Mouse (Mus musculus): Measurements from ENCODE around the gene Mpp1. TPM values are rescaled to one million over a fixed set of nuclear protein-coding genes. Genes with fewer than 3 reads are reported as not detected.
"Not testable (repeated sequence)": the region's sequence is repeated elsewhere in the genome, so short reads cannot be mapped to it uniquely, and the experiment has no call there.

The Mpp1 gene
- total RNA-seq (2021), result 10 to 100 TPM; 20.6 to 21.7 TPM
- long read RNA-seq, experiment 1, transcript Mpp1-201 (12 exons, 2,525 nt), result major isoform, 13 of 18 reads
- long read RNA-seq, experiment 1, partial matches to known transcripts, result 3 of 18 reads
- long read RNA-seq, experiment 1, other reads (novel, unspliced or antisense), result 2 of 18 reads
- long read RNA-seq, experiment 2, transcript Mpp1-201 (12 exons, 2,525 nt), result major isoform, 22 of 25 reads
- long read RNA-seq, experiment 2, partial matches to known transcripts, result 1 of 25 reads
- long read RNA-seq, experiment 2, other reads (novel, unspliced or antisense), result 2 of 25 reads

DNA sequence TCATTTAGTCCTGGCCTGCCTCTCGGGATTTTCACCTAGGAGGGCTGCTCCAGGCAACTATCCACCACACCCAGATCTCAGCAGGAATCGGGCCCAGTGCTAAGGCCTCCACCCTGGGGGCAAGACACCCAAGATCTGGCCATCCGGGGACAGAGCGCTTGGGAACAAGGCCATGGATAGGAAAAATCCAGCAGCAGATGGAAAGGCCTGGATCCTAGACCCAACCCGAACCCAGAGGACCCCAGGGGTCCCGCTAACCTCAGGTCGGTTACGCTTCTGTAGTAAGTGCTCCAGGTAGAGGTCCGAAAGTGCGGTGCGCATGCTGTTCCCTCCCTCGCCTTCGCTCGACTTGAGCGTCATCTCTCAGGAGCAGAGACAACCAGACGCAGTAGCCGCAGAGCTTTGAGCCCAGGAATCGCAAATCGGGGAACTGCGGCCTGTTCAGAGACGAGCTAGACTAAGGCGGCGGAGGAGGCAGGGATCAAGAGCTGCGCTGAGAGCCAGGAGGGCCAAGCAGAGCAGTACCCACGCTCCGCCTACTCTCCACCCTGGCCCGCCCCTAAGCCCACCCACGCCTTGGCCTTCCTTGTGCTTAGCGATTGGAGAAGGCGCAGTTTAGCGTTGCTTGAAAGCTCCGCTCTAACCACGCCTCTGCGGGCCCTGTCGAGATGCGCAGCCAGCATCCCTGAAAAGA, at the start of gene Mpp1:
Mpp1 (minus strand) TSS at position 550 of the 694 bp plus-strand sequence.
- intact Hi-C loops (cut with DNase I; ENCODE audit: low total_unique reads), result no loop called here
- peak; percentile 81 for DNase-seq

GRCm38 (mm10) chrX:75163670-75164069, 32.9 kb upstream of the Mpp1 start, which contains the start of gene Smim9:
Smim9 (minus strand) TSS chrX:75163770.
- no peak for DNase-seq
- intact Hi-C loops (cut with DNase I; ENCODE audit: low total_unique reads), result no loop called here

DNA sequence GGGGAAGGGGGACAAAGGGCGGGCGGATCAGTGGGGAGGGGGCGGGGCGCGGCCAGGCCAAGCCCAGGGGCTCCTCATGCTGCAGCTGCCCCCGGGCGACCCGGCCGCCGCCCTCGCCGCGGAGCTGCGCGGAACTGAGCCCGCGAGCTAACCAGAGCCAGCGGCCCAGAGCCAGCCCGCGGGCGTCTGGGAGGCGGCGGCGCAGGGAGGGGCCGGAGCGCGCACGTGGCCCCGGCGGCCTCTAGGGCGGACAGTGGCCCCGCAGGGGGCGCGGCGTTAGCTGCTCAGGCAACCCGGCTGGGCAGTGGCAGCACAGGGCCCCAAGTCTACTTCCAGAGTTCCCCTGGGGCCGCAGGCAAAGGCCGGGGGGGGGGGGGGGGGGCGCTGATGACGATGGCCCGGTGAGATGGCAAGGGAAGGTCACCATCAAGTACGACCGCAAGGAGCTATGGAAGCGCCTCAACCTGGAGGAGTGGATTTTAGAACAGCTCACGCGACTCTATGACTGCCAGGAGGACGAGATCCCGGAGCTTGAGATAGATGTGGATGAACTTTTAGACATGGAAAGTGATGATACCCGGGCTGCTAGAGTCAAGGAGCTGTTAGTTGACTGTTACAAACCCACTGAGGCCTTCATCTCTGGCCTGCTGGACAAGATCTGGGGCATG, 24.9 kb upstream of the Mpp1 start:
- peak; percentile 57 for DNase-seq
- intact Hi-C loops (cut with DNase I; ENCODE audit: low total_unique reads), result no loop called here

GRCm38 (mm10) chrX:75152249-75152648, 21.4 kb upstream of the Mpp1 start:
- intact Hi-C loops (cut with DNase I; ENCODE audit: low total_unique reads), result no loop called here
- no peak for DNase-seq

- no peak for DNase-seq
- intact Hi-C loops (cut with DNase I; ENCODE audit: low total_unique reads), result no loop called here
These were observed 19.5 kb upstream of the Mpp1 start for GRCm38 (mm10) chrX:75150304-75150703.

GRCm38 (mm10) chrX:75148414-75148813, 17.6 kb upstream of the Mpp1 start:
- intact Hi-C loops (cut with DNase I; ENCODE audit: low total_unique reads), result no loop called here
- DNase-seq, result no peak

- intact Hi-C loops (cut with DNase I; ENCODE audit: low total_unique reads); DNase-seq: not testable (repeated sequence)
These were observed 12.3 kb upstream of the Mpp1 start for GRCm38 (mm10) chrX:75143124-75143555.

GRCm38 (mm10) chrX:75138182-75138581, 7.4 kb upstream of the Mpp1 start:
- intact Hi-C loops (cut with DNase I; ENCODE audit: low total_unique reads), result no loop called here
- DNase-seq, result no peak

GRCm38 (mm10) chrX:75137729-75138128, 6.9 kb upstream of the Mpp1 start:
- no peak for DNase-seq
- intact Hi-C loops (cut with DNase I; ENCODE audit: low total_unique reads), result no loop called here

DNA sequence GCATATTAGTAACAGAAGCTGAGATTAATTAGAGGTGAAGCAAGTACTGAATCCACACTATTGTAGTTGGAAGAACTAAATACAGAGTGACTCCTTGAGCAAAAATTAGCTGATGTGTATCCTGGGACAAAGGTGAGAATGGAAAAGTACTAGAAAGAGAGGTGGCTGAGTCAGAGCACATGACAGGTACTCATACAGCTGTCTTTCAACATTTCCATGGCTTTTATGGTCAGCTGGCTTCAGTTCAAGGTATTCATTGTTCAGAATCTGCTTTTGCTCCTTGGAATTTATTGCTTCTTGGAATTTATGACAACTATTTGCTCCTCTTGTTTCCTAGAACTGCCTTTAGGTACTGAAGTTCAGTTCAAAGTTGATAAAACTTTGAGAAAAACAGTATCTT, 6.1 kb upstream of the Mpp1 start:
- no peak for DNase-seq
- intact Hi-C loops (cut with DNase I; ENCODE audit: low total_unique reads), result no loop called here

GRCm38 (mm10) chrX:75129474-75129873, 1.3 kb downstream of the Mpp1 start:
- intact Hi-C loops (cut with DNase I; ENCODE audit: low total_unique reads), result no loop called here
- no peak for DNase-seq

DNA sequence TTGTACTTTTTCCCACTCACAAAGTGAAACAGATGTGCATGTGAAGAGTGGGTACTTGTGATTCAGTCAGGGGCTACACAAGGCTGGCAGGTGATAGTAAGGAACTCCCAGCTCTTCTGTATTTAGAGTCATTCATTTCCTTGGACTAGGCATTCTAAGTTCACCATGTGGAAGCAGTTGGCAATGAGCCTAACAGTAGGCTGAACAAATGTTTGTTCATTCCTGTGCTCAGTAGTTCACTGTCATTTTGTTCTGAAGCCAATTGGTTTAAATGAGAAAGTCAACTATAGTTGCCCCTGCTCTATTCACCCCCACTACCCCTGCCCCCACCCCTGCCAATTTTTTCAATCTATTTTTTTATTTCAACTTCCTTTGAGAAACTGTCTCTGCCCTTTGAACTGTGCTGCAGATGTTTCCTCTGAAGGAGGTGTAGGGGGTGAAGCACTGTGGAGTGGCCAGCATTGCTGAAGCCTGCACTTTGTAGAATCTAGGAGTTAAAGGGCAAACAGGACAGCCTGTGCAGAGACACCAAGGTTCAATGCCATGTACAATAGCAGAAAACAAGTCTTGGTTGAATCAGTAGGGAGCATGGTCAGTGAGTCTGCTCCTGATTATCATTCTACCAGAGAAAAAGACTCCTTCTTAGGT, 2.4 kb downstream of the Mpp1 start:
- no peak for DNase-seq
- intact Hi-C loops (cut with DNase I; ENCODE audit: low total_unique reads), result no loop called here

DNA sequence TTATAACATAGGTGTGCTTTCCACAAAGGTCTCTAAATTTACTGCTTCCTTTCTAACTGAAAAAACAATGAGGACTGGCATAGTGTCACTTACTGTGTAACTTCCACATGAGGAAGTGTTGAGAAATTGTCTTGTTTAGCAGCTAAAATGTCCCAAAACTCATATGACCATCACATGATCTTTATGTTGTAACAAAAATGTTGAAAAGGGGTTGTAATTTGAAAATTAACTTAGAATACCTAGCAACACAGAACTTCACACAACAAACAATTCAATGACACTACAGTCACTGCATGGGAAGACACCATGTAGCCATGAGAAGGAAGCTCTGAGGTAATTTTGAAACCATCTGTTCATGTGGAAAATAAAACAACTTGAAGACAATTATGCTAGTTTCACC, 3.9 kb downstream of the Mpp1 start:
- intact Hi-C loops (cut with DNase I; ENCODE audit: low total_unique reads), result no loop called here
- DNase-seq, result no peak

DNA sequence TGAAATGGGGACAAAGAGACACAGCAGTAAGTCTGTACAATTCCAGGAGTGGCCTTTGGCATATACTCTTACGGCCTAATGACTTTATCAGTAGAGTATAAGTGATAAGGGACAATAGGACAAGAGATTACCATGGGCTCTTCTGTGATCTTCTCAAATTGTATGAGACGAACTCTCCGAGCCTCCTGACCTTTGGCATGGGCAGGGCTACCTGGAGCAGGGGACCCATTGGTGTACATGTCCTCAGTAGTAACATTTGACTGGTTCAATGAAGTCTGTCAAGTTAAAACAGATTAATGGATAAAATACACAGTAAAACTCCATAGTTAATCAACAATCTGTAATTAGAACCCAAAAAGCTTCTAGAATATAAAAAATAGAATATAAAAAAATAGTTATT, 5.2 kb downstream of the Mpp1 start:
- intact Hi-C loops (cut with DNase I; ENCODE audit: low total_unique reads), result no loop called here
- DNase-seq, result no peak

- DNase-seq, result no peak
- intact Hi-C loops (cut with DNase I; ENCODE audit: low total_unique reads), result no loop called here
These were observed 15.3 kb downstream of the Mpp1 start for GRCm38 (mm10) chrX:75115550-75115949.

GRCm38 (mm10) chrX:75102293-75102692, 28.5 kb downstream of the Mpp1 start:
- intact Hi-C loops (cut with DNase I; ENCODE audit: low total_unique reads), result no loop called here

GRCm38 (mm10) chrX:75098799-75099198, 32.0 kb downstream of the Mpp1 start:
- DNase-seq, result no peak
- intact Hi-C loops (cut with DNase I; ENCODE audit: low total_unique reads), result no loop called here

More at GRCm38 (mm10) chrX:75102293-75102692, 28.5 kb downstream of the Mpp1 start:
- DNase-seq, result no peak

DNA sequence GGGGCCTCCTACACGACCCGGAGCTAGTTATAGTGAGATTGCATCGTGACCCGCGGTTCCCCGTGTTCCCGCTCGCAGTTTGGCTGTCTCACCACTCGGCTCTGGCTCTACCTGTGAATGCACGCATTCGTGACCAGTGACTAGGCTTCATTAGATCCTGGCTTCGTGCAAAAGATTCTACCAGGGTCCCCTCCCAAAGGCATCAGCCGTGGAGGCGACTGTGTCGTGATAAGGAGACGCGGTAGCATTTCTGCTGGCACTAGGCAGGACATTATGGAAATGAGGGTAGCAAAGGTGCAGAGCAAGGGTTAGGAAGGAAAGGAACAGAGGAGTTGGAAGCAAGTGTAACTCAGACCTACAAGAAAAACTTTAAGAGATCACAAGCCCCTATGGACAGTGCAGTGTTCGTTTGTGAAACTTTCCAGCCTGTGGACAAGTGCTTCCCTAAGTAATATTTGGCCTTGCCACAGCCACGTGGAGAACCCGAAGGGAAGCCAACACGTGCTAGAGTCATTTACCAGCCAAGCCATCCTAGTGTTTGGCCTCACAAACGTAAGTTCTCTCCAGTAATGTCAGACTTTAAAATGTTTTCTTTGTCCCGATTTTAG, 34.5 kb downstream of the Mpp1 start:
- intact Hi-C loops (cut with DNase I; ENCODE audit: low total_unique reads), result no loop called here
- no peak for DNase-seq

- intact Hi-C loops (cut with DNase I; ENCODE audit: low total_unique reads), result no loop called here
- peak; percentile 92 for DNase-seq
These were observed 35.2 kb downstream of the Mpp1 start, which contains the start of gene Dkc1 for GRCm38 (mm10) chrX:75095369-75096162. Dkc1 (plus strand) TSS chrX:75095854.
